Mouse (Mus musculus) cortical plate, adult 2 months (tissue): ENCODE data around the gene Auts2.

ENCODE experiments used
- CTCF ChIP-seq: fragments of 200-500 bp; IDR thresholded peaks from 2 replicates; pipeline ENCODE4 v1.5.1; 2011; ENCODE audit warnings: mild to moderate bottlenecking, control low read depth, low read length; ENCODE audit not compliant: insufficient read depth; ENCODE audit errors: extremely low read depth
- POLR2A ChIP-seq: fragments of 200-500 bp; IDR thresholded peaks from 2 replicates; pipeline ENCODE4 v1.6.1; 2011; ENCODE audit warnings: mild to moderate bottlenecking, low read length, control low read depth; ENCODE audit not compliant: insufficient read depth; ENCODE audit errors: extremely low read depth

- TF ChIP-seq CTCF = no peak
- TF ChIP-seq POLR2A = no peak
These were observed 810.4 kb downstream of the Auts2 start for GRCm38 (mm10) chr5:131732631-131733323.
